Mouse (Mus musculus): ENCODE measurements around the gene Chchd2. TPM values are rescaled to one million over a fixed set of nuclear protein-coding genes. Genes with fewer than 3 reads are reported as not detected.
"Not testable (repeated sequence)": the region's sequence is repeated elsewhere in the genome, so short reads cannot be mapped to it uniquely, and the experiment has no call there.

The Chchd2 gene
- 596 and 645 TPM in 2 replicates for polyA plus RNA-seq (2015; fragmentation: Nextera tagmentation; extraction: Ambion mirVana)

DNA sequence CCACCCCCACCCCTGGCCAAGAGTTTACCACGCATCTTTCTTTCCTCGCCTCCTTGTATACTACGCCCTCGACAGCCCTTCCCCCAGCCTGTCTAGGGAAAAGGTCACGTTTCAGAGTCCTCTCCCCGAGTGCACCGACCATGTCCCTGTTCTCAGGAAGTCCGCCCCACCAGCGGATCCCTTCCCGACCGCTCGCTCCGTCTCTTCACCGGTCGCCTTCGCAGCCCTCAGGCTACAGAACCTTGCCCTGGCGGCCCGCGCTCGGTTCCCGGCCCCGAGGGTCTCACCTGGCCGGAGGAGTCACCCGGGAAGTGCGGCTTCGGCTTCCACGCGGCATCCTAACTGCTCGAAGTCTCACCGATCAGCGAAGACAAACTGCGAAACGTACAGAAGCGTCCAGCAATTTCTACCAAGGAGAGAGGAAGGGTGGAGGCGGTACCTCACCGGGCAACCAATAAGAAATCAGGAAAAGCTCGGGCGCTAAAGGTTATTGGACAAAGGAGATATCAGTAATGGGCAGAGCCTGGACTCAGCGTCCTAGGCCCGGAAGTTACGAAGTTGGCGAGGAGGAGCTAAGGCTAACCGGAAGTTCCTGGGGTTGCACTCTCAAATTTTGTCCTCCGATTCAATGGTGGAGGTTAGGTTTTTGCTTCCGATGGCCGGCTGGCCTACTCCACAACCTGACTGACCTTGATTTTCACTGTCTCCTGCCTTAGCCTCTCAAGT, at the start of gene Chchd2:
Chchd2 (minus strand) TSS at position 560 of the 726 bp plus-strand sequence.
- WGBS (ENCODE audit: insufficient replicate concordance), result 0% methylated on average over 46 of the region's 46 CpGs
- DNase-seq, result peak; percentile 95
- Histone ChIP-seq H3K4me1 (replicated peaks) (peaks cover 21% of the 10 kb centered on the region), H3K27ac (peak within 1 kb of the TSS; percentile 98), H3K4me2 (peak within 1 kb of the TSS; percentile 84), H3K36me3 (peaks cover 29% of the 10 kb centered on the region), H3K27me3 (no peaks in the 10 kb centered on the region), H3K9me3 (replicated peaks) (no peaks in the 10 kb centered on the region), H3K4me3 (replicated peaks) (peak within 1 kb of the TSS; percentile 89), H3K9ac (peak within 1 kb of the TSS; percentile 94)
- ATAC-seq (ENCODE audit: low read depth), result peak; percentile 99

- no peak overlapping the region for H3K4me3 ChIP-seq (replicated peaks)
- H3K4me2 ChIP-seq, result no peak overlapping the region
- H3K4me1 ChIP-seq (replicated peaks), result peaks cover 12% of the 10 kb centered on the region
- H3K9ac ChIP-seq, result no peak overlapping the region
- no peaks in the 10 kb centered on the region for H3K27me3 ChIP-seq
- no peak overlapping the region for H3K27ac ChIP-seq
- DNase-seq (no peak), ATAC-seq (ENCODE audit: low read depth) (no peak)
- 63% methylated on average over 4 of the region's 4 CpGs for WGBS (ENCODE audit: insufficient replicate concordance)
- no peaks in the 10 kb centered on the region for H3K9me3 ChIP-seq (replicated peaks)
- H3K36me3 ChIP-seq, result no peaks in the 10 kb centered on the region
Measured at GRCm38 (mm10) chr5:129936941-129937340, 49.7 kb upstream of the Chchd2 start.

- H3K27me3 ChIP-seq, result no peaks in the 10 kb centered on the region
Measured at GRCm38 (mm10) chr5:129929924-129930855, 42.9 kb upstream of the Chchd2 start.

GRCm38 (mm10) chr5:129925933-129926332, 38.7 kb upstream of the Chchd2 start:
- Histone ChIP-seq H3K4me2 (no peak overlapping the region), H3K36me3 (no peaks in the 10 kb centered on the region), H3K4me3 (replicated peaks) (no peak overlapping the region), H3K27me3 (no peaks in the 10 kb centered on the region), H3K27ac (no peak overlapping the region), H3K9me3 (replicated peaks) (no peaks in the 10 kb centered on the region), H3K4me1 (replicated peaks) (peaks cover 8% of the 10 kb centered on the region), H3K9ac (no peak overlapping the region)
- DNase-seq (no peak), ATAC-seq (ENCODE audit: low read depth) (no peak)
- 66% methylated on average over 5 of the region's 5 CpGs for WGBS (ENCODE audit: insufficient replicate concordance)

More at GRCm38 (mm10) chr5:129929924-129930855, 42.9 kb upstream of the Chchd2 start:
- peak; percentile 51; the same call in 1 of the 2 replicates for ATAC-seq (ENCODE audit: low read depth)
- H3K36me3 ChIP-seq, result no peaks in the 10 kb centered on the region
- peaks cover 8% of the 10 kb centered on the region for H3K4me1 ChIP-seq (replicated peaks)
- H3K9me3 ChIP-seq (replicated peaks), result no peaks in the 10 kb centered on the region
- no peak for DNase-seq
- H3K9ac ChIP-seq, result no peak overlapping the region
- WGBS (ENCODE audit: insufficient replicate concordance), result 43% methylated on average over 9 of the region's 9 CpGs
- H3K4me3 ChIP-seq (replicated peaks), result no peak overlapping the region
- no peak overlapping the region for H3K27ac ChIP-seq
- no peak overlapping the region for H3K4me2 ChIP-seq

DNA sequence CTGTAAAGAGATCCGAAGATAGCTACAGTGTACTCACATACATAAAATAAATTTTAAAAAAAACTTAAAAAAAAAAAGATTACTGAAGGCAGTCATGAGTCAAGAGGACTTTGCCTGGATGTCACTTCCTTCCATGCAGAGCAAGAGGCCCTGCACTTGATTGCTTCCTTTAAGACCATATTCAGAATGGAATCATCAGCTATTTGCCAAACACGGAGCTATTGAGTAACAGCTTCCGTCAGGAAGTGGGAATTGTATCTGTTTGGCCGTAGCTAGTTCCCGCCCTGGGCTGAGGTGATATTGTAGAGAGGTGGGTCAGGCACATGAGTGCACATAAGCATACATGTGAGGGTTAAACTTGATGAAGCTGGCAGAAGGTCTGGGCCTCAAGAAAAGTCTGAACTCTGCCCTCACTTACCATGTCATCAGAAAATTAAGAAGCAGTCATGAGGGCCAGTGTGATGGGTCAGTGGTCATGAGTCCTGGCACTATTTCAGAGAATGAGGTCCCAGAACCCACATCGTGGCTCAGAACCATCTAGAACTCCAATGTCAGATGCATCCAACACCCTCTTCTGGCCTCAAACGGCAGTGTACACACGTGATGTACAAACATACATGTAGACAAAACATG, 37.7 kb upstream of the Chchd2 start:
- Histone ChIP-seq H3K9me3 (replicated peaks) (no peaks in the 10 kb centered on the region), H3K4me2 (no peak overlapping the region), H3K4me3 (replicated peaks) (no peak overlapping the region), H3K36me3 (no peaks in the 10 kb centered on the region), H3K9ac (no peak overlapping the region), H3K27me3 (no peaks in the 10 kb centered on the region), H3K27ac (no peak overlapping the region), H3K4me1 (replicated peaks) (peaks cover 8% of the 10 kb centered on the region)
- ATAC-seq (ENCODE audit: low read depth) (no peak), DNase-seq (no peak)
- WGBS (ENCODE audit: insufficient replicate concordance), result 63% methylated on average over 8 of the region's 8 CpGs

DNA sequence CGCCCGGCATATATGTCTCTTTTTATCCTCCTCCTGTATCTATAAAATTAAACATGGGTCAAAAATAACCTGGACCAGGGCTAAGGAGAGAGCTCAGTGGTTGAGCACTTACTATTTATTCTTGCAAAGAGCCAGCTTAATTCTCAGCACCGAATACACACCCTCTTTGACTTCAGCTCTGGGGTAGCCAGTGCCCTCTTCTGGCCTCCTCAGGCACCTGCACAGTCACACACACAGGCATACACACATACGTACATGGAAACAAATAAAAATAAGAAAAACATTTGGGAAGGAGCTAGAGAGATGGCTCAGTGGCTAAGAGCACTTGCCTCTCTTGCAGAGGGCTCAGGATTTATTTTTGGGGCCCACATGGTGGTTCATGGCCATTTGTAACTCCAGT, 34.7 kb upstream of the Chchd2 start:
- ATAC-seq (ENCODE audit: low read depth) (no peak), DNase-seq (no peak)

DNA sequence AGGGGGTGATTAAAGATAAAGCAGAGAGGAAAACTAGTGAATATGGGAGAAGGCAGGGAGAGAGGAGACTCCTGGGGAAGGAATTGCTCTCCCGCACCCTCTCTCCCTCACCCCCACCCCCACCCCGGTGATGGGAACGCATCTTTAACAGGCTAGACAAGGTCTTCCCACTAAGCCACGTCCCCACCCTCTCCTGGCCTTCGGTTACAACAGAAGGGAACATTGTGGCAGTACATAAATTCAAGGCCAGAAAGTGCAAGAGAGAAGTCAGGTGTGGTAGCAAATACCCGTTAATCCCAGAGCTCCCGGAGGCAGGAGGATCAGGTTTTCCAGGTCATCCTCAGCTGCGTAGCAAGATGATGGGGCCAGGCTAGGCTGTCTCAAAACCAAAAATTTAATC, 32.0 kb upstream of the Chchd2 start:
- Histone ChIP-seq H3K4me2 (no peak overlapping the region), H3K36me3 (no peaks in the 10 kb centered on the region), H3K27me3 (no peaks in the 10 kb centered on the region), H3K9me3 (replicated peaks) (no peaks in the 10 kb centered on the region), H3K27ac (peak overlapping the region; percentile 9; the same call in 1 of the 2 replicates), H3K9ac (no peak overlapping the region), H3K4me3 (replicated peaks) (no peak overlapping the region), H3K4me1 (replicated peaks) (peaks cover 15% of the 10 kb centered on the region)
- 70% methylated on average over 8 of the region's 8 CpGs for WGBS (ENCODE audit: insufficient replicate concordance)
- DNase-seq, result no peak
- no peak for ATAC-seq (ENCODE audit: low read depth)

More for the DNA sequence above, 34.7 kb upstream of the Chchd2 start:
- no peak overlapping the region for H3K9ac ChIP-seq
- WGBS (ENCODE audit: insufficient replicate concordance), result 88% methylated on average over 4 of the region's 4 CpGs
- no peak overlapping the region for H3K27ac ChIP-seq
- H3K4me2 ChIP-seq, result no peak overlapping the region
- no peaks in the 10 kb centered on the region for H3K9me3 ChIP-seq (replicated peaks)
- no peak overlapping the region for H3K4me3 ChIP-seq (replicated peaks)
- peaks cover 15% of the 10 kb centered on the region for H3K4me1 ChIP-seq (replicated peaks)
- no peaks in the 10 kb centered on the region for H3K36me3 ChIP-seq
- no peaks in the 10 kb centered on the region for H3K27me3 ChIP-seq

GRCm38 (mm10) chr5:129918752-129919151, 31.5 kb upstream of the Chchd2 start:
- no peaks in the 10 kb centered on the region for H3K36me3 ChIP-seq
- 71% methylated on average over 9 of the region's 9 CpGs for WGBS (ENCODE audit: insufficient replicate concordance)
- no peak overlapping the region for H3K4me3 ChIP-seq (replicated peaks)
- no peaks in the 10 kb centered on the region for H3K27me3 ChIP-seq
- no peak for DNase-seq
- H3K4me2 ChIP-seq, result no peak overlapping the region
- no peak overlapping the region for H3K9ac ChIP-seq
- no peaks in the 10 kb centered on the region for H3K9me3 ChIP-seq (replicated peaks)
- H3K4me1 ChIP-seq (replicated peaks), result peaks cover 15% of the 10 kb centered on the region
- no peak for ATAC-seq (ENCODE audit: low read depth)
- peak overlapping the region; percentile 9; the same call in 1 of the 2 replicates for H3K27ac ChIP-seq

GRCm38 (mm10) chr5:129918065-129918651, 30.9 kb upstream of the Chchd2 start:
- H3K9ac ChIP-seq, result no peak overlapping the region
- no peaks in the 10 kb centered on the region for H3K9me3 ChIP-seq (replicated peaks)
- H3K36me3 ChIP-seq, result no peaks in the 10 kb centered on the region
- no peaks in the 10 kb centered on the region for H3K27me3 ChIP-seq
- no peak overlapping the region for H3K27ac ChIP-seq
- peaks cover 15% of the 10 kb centered on the region for H3K4me1 ChIP-seq (replicated peaks)
- ATAC-seq (ENCODE audit: low read depth) (0 out of 2 replicates have a peak, but pooled peaks have one; percentile 29), DNase-seq (peak; percentile 18)
- WGBS (ENCODE audit: insufficient replicate concordance), result 73% methylated on average over 24 of the region's 24 CpGs
- H3K4me3 ChIP-seq (replicated peaks), result no peak overlapping the region
- no peak overlapping the region for H3K4me2 ChIP-seq

GRCm38 (mm10) chr5:129915491-129915890, 28.2 kb upstream of the Chchd2 start:
- H3K36me3 ChIP-seq; ATAC-seq (ENCODE audit: low read depth): not testable (repeated sequence)

More at GRCm38 (mm10) chr5:129915491-129915890, 28.2 kb upstream of the Chchd2 start:
- not testable (repeated sequence) for H3K27me3 ChIP-seq; H3K9me3 ChIP-seq (replicated peaks); H3K9ac ChIP-seq; H3K4me3 ChIP-seq (replicated peaks); DNase-seq; H3K27ac ChIP-seq; H3K4me2 ChIP-seq
- WGBS (ENCODE audit: insufficient replicate concordance), result 83% methylated on average over 11 of the region's 11 CpGs
- H3K4me1 ChIP-seq (replicated peaks), result peaks cover 14% of the 10 kb centered on the region

Measured in liver, embryonic 13.5 days (tissue).